15 mouse cellular contexts compared by ENCODE assay signal in the genomic region with DNA sequence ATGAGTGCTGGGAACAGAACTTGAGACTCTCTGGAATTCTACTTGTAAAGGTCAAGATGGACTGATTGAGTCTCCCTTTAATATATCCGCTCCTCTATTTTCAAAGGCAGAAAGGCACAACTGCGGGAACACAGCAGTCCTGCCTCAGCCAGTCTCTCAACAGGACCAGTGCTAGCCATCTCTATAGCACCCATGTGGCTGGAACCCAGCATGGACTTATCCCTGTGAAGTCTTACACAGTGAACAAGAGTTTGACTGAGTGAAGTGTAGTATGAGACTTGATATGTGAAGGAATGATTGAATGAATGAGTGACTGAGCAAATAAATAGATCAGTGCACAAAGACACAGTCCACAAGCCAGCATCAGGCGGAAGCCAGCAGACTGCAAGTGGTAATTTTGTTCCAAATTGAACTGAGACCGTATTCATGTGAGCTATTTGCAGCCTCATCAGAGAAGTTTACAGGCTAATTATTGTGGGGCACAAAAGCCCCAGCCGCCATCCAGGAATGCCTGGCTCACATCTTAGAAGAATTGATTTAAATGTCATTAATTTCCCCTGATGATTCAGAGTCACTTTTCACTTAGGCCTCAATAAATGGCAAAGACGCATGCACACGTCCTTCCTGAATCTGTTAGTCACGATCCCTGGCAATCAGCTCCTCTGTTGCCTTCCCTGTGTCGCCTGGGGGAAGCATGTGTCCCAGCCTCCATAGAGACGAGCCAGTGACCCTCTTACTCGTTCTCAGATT.
DNase-seq lines count a peak whose midpoint lies in the region; ATAC-seq lines count a peak whose summit lies in the region.
"Had no signal": no experiment of that assay in that cellular context is flagged by ENCODE, and none has a peak within 500 bp of the region (broad histone marks: within the 10 kb centered on the region; RNA-seq: fewer than 3 reads in every experiment).

No protein-coding gene starts in this region.

- H3K4me2 ChIP-seq in heart, embryonic 12.5 days, result no peak overlapping the region
- H3K4me2 ChIP-seq in forebrain, embryonic 13.5 days, result no peak overlapping the region
- H3K4me2 ChIP-seq: heart, embryonic 15.5 days had no signal

- H3K27me3 ChIP-seq in heart, embryonic 12.5 days (replicated peaks), result no peaks in the 10 kb centered on the region
- no peaks in the 10 kb centered on the region for H3K27me3 ChIP-seq in forebrain, embryonic 13.5 days
- H3K27me3 ChIP-seq: heart, embryonic 15.5 days; Patski had no signal

- no peak overlapping the region for H3K9ac ChIP-seq in heart, embryonic 12.5 days
- H3K9ac ChIP-seq in forebrain, embryonic 13.5 days, result no peak overlapping the region
- H3K9ac ChIP-seq: heart, embryonic 15.5 days; liver, embryonic 14.5 days had no signal

- no peak for ATAC-seq in heart, embryonic 12.5 days (ENCODE audit: insufficient number of reproducible peaks, low FRiP score)
- ATAC-seq in forebrain, embryonic 13.5 days, result peak; percentile 80
- ATAC-seq: Patski had no signal

- H3K27ac ChIP-seq in heart, embryonic 12.5 days (ENCODE audit: poor library complexity, severe bottlenecking), result no peak overlapping the region
- H3K27ac ChIP-seq in forebrain, embryonic 13.5 days, result no peak overlapping the region
- H3K27ac ChIP-seq: heart, embryonic 15.5 days; left cerebral cortex, adult 2 months; liver, embryonic 14.5 days had no signal

- H3K4me1 ChIP-seq in heart, embryonic 12.5 days (replicated peaks), result peaks cover 30% of the 10 kb centered on the region
- peaks cover 23% of the 10 kb centered on the region for H3K4me1 ChIP-seq in forebrain, embryonic 13.5 days

- peak; percentile 82 for DNase-seq in heart, adult 11 months
- DNase-seq in Muller cell, postnatal 12 days (ENCODE audit: inconsistent ontology term), result peak; percentile 89
- DNase-seq in layer of hippocampus, postnatal 36 days, result peak; percentile 5 to 7
- DNase-seq in spleen, adult 18-20 months, result no peak
- no peak for DNase-seq in kidney, postnatal 10 days
- no peak for DNase-seq in testis, postnatal 10 days (ENCODE audit: low spot score)
- DNase-seq: cerebellum, adult 8-10 months; gastrocnemius, postnatal 25 days; kidney, adult 11 months had no signal

- no peak overlapping the region for H3K4me3 ChIP-seq in heart, embryonic 12.5 days
- H3K4me3 ChIP-seq in forebrain, embryonic 13.5 days, result no peak overlapping the region
- H3K4me3 ChIP-seq: heart, embryonic 15.5 days; left cerebral cortex, adult 2 months had no signal

- WGBS in heart, embryonic 12.5 days, result 79% methylated on average over 11 of the region's 11 CpGs
- WGBS in forebrain, embryonic 13.5 days, result 26% methylated on average over 11 of the region's 11 CpGs

- no peaks in the 10 kb centered on the region; the same call in none of the 2 replicates for H3K9me3 ChIP-seq in heart, embryonic 12.5 days (replicated peaks)
- no peaks in the 10 kb centered on the region for H3K9me3 ChIP-seq in forebrain, embryonic 13.5 days (replicated peaks)

- no peaks in the 10 kb centered on the region for H3K36me3 ChIP-seq in heart, embryonic 12.5 days
- H3K36me3 ChIP-seq in forebrain, embryonic 13.5 days (ENCODE audit: poor library complexity, severe bottlenecking), result no peaks in the 10 kb centered on the region
- H3K36me3 ChIP-seq: heart, embryonic 15.5 days had no signal

Comparison
In these comparisons a context has a peak if more than half of its experiments do, and no peak if none do; other contexts are left out.
1. DNase-seq: peak in heart, adult 11 months (single experiment), Muller cell, postnatal 12 days (single experiment) and layer of hippocampus, postnatal 36 days (2 of 2); none in spleen, adult 18-20 months (0 of 2), kidney, postnatal 10 days (single experiment) and testis, postnatal 10 days (single experiment).